Mouse (Mus musculus) layer of hippocampus, adult 9-10 months (tissue): ENCODE results near the gene Mpc1.
"Not testable (repeated sequence)": the region's sequence is repeated elsewhere in the genome, so short reads cannot be mapped to it uniquely, and the experiment has no call there.

Experiments
- DNase-seq: peaks from one replicate; pipeline ENCODE4 v3.0.0; 2022; ENCODE audit warnings: low spot score

Mpc1 gene

GRCm38 (mm10) chr17:8330602-8331001, 47.9 kb downstream of the Mpc1 start:
- no peak for DNase-seq

GRCm38 (mm10) chr17:8337159-8337558, 54.5 kb downstream of the Mpc1 start, which contains the start of gene Prr18:
Gene Prr18 (plus strand): TSS chr17:8337459.
- DNase-seq: not testable (repeated sequence)

GRCm38 (mm10) chr17:8339666-8340374, 57.1 kb downstream of the Mpc1 start:
- no peak for DNase-seq

GRCm38 (mm10) chr17:8340407-8341359, 58.0 kb downstream of the Mpc1 start:
- DNase-seq: no peak

GRCm38 (mm10) chr17:8341360-8341963, 58.8 kb downstream of the Mpc1 start:
- DNase-seq: no peak

GRCm38 (mm10) chr17:8342706-8343105, 60.0 kb downstream of the Mpc1 start:
- no peak for DNase-seq

- DNase-seq: no peak
Measured at GRCm38 (mm10) chr17:8343416-8343815, 60.7 kb downstream of the Mpc1 start.
